Mouse (Mus musculus) thymus, adult 2 months (tissue): ENCODE data around the gene Cdk5rap2.

Experiments
- CTCF ChIP-seq: fragments of 200-500 bp; IDR thresholded peaks from 2 replicates; pipeline ENCODE4 v1.5.1; 2012; ENCODE audit warnings: mild to moderate bottlenecking, control low read depth, low read length, moderate library complexity, borderline replicate concordance; ENCODE audit not compliant: control insufficient read depth, poor library complexity, insufficient read depth; ENCODE audit errors: extremely low read depth
- POLR2A ChIP-seq: fragments of 200-500 bp; IDR thresholded peaks from 2 replicates; pipeline ENCODE4 v1.6.1; 2012; ENCODE audit warnings: mild to moderate bottlenecking, low read length, control low read depth, moderate library complexity; ENCODE audit not compliant: control insufficient read depth, poor library complexity, insufficient read depth; ENCODE audit errors: extremely low read depth

DNA sequence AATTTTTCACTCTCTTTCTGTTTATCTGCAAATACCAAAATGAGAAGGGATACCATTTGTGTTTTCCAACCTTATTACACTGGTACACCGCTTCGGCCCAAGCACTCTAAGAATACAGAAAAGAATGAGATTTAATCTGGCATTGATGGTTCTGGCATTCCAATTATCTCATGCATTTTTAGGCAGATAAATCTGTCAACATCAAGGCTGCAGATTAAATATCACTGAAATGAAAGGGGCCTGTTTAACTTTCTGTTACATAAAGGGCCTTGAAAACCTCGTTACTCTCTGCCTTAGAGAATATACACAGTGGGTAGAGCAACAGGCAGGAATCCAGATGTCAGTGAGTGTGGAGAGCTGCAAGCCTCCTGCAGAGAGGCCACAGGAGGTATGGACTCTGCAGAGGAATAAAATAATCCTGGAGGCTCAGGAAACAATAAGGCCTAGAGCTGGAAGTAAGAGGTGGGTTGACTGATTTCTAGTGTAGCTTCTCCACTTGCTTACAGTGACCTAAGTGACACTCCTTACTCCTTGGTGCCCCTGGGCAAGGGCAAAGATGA lies 166.6 kb downstream of the Cdk5rap2 start:
- TF ChIP-seq CTCF (no peak), POLR2A (no peak)
